Mouse (Mus musculus): Measurements from ENCODE around the gene Nmb. TPM values are rescaled to one million over a fixed set of nuclear protein-coding genes. Genes with fewer than 3 reads are reported as not detected.

Gene Nmb
- total RNA-seq, 2 experiments from 2014 or later, result 9.9 to 11.0 TPM

GRCm38 (mm10) chr7:80897721-80898120 is 7.2 kb downstream of the Nmb start:
- no peak for DNase-seq

- no peak for DNase-seq
These were observed 7.7 kb downstream of the Nmb start for GRCm38 (mm10) chr7:80897134-80897533.

- no peak for DNase-seq
These were observed 9.9 kb downstream of the Nmb start for GRCm38 (mm10) chr7:80894815-80895519.

GRCm38 (mm10) chr7:80894196-80894595 is 10.7 kb downstream of the Nmb start:
- no peak for DNase-seq

- DNase-seq, result no peak
These were observed 11.1 kb downstream of the Nmb start for GRCm38 (mm10) chr7:80893753-80894129.

DNA sequence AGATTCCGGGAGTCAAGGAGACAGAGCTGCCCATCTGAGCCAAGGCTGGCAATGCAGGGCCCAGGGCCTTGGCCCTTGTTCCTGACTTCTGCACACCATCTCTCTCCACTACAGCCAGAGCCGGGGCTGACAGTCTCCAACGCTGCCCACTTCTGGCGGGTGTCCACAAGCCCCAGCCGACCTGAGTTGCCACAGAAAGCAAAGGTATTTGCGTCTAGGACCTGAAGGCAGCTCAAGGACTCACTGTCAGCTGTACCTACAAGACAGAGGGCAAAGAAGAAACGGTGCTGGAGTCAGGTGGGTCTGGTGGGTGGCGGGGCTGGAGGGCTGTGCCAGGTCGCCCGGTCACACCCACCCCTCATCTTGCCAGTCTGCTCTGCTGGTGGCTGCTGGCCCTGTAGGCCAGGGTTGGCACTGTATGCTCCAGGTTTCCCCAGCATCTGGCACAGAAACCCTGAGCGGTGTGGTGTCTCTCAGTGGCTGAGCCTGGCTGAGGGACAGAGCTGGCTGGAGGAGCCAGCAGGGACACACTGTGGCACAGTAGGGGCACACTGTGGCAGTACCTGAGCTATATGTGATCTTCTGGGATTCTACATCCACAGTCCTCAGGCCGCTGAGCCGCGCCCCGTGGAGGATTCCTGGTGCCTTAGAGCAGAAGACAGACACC is 11.7 kb downstream of the Nmb start:
- no peak for DNase-seq

DNA sequence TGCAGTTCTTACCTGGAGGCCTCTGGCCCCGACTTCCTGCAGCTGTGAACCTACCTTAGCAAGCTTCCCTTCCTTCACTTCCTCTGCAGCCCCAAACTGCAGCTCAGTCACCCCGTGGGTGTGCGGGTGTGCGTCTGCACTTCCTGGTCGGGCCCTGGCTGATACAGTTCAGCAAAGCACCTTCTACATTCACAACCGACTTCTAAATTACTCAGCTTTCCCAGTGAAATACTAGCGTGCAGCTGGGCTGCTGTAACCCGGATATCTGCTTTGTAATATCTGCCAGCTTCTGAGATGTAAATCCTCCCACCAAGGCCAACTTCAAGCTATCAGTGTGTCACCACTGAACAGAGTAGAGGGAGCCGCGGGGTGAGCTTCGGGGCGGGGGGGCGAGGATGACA is 15.0 kb downstream of the Nmb start:
- no peak for DNase-seq

DNA sequence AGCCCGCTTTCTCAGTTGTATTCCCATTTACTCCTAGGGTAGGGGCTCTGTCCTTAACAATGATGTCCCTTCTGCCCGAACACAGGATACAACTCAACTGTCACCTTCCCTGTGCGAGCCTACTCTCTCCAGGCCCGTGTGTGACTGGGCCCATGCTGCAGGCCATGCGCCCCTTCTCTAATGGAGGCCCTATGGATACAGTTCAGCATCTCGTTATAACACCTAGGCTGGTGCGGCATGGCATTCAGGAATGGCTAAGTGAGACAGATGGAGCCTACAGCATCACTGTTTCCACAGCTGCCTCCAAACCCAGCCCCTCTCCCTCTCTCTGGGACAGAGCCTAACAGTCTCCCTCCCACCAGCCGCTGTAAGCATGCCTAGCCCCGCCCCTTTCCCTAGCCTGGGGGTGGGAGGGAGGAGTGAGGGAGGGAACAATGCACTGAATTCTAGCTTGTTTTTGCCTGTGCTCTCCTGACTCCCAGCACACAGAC is 15.8 kb downstream of the Nmb start:
- peak; percentile 45 to 53 for DNase-seq

- no peak for DNase-seq
These were observed 16.3 kb downstream of the Nmb start for GRCm38 (mm10) chr7:80888595-80888994.

GRCm38 (mm10) chr7:80885666-80886065 is 19.2 kb downstream of the Nmb start:
- DNase-seq, result no peak

- peak; percentile 58 to 59 for DNase-seq
These were observed 21.9 kb downstream of the Nmb start for GRCm38 (mm10) chr7:80882830-80883505.

- no peak for DNase-seq
These were observed 29.1 kb downstream of the Nmb start for GRCm38 (mm10) chr7:80875727-80876126.

DNA sequence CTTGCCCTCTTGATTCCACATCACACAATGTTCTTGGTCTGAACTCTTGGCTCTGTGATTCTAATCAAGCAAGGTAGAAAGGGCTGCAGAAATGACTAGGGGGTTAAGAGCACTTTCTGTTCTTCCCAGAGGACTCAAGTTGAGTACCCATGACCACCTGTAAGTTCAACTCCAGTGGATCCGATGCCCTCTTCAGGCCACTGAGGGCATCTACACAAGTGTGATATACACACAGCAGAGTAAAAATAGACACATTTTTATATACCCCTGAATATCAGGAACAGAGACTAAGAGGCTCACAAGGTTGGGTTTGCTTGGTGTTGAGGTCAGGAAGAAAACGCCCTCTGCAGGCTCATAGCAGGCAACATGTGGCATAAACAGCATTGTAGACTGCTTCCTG is 31.2 kb downstream of the Nmb start:
- no peak for DNase-seq

DNA sequence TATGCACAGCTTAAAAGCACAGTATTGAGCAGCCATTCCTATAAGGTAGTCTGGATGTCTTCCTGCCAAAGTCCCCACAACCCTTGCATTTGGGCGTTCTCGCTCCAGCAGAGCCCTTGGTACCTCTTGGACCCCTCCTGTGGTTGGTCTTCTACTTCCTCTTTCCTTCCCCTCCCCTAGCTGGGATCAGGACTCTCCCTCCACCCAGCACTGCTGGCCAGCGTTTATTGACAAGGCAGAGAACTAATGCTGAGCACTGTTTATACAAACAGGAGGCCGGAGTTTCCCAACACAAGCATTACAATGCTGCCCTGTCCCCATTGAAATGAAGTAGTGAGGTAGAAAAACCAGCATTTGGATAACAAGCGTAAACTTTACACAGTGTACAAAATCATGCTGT is 31.8 kb downstream of the Nmb start:
- DNase-seq, result no peak

GRCm38 (mm10) chr7:80868686-80869085 is 36.2 kb downstream of the Nmb start:
- no peak for DNase-seq

DNA sequence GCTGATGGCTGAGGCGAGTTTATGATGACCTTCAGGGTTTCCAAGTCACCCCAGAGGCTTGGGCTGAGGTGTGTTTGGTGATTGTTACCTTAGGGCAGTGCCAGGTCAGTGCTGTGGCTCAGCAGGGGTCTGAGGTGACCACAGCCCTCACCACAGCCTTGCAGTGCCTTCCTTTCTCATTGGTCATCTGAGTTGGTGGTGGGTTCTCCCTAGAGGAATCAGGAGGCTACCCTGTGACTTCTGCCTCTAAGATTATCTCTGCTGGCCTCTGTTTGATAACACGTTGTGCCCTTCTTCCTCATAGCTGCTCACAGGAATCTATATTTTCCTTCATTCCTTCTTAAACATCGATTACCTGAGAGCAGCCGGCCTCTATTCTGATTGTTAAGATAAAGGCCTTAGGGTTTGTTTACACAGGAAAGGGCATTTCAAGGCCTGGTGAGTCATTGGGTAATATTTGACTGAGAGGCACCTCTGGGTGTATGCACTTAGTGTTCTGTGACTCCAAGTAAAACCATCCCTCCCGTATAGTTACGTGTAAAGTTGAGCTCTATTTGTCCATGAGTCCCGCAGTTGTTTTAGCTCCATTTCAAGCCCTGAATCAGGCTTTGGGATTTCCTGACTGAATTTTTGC is 38.2 kb downstream of the Nmb start:
- DNase-seq, result no peak

DNA sequence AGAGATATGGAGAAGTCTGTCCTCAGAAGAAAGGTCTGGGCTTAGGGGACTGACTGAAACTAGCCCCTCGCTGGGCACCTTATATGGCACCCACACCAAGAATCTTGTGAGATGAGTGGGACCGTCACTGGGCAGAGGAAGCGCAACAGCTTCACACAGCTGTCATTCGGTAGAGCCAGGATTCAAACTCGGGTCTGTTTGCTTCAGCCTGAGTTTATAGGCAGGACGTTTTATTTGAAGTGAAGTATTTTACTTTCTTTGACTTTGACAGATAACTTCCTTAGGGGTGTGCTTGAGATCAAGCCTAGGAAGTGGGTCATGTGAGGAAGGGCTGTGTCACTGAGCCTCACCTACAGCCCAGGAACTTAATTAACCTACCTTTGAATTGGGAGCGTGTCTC is 39.4 kb downstream of the Nmb start:
- no peak for DNase-seq

DNA sequence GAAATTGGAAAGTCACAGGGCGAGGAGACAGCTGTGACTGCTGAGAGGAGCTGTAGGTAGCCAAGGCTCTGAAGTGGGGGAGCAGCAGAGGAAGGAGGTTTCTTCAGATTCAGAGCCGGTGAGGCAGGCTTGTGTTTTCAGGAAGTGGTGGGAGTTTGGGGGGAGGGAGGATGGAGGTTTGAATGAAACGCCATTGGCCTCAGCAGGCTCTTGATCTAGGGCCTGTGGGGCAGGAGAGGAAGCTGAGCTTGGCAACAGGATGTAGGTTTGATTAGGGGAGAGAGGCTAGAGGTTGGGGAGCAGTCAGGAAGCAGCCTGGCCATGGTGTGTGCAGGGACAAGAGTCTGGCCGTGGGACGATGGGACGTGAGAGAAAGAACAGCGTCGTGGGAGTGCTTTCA is 40.0 kb downstream of the Nmb start:
- no peak for DNase-seq

DNA sequence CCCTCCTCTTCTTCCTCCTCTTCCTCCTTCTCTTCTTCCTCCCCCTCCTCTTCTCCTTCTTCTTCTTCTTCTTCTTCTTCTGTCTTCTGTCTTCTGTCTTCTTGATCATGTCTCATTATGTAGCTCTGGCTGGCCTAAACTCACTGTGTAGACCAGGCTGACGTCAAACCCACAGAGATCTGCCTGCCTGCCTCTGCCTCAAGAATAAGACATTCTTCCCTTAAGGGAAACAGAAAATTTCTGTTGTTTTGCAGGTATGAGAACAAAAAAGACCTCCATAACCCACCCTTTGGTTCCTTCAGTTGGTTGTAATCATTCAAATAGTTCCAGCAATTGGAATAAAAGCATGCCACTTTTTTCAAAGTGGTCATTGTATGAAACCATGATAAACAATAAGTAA is 40.7 kb downstream of the Nmb start:
- no peak for DNase-seq

- DNase-seq, result no peak
These were observed 41.4 kb downstream of the Nmb start for GRCm38 (mm10) chr7:80863520-80863919.

DNA sequence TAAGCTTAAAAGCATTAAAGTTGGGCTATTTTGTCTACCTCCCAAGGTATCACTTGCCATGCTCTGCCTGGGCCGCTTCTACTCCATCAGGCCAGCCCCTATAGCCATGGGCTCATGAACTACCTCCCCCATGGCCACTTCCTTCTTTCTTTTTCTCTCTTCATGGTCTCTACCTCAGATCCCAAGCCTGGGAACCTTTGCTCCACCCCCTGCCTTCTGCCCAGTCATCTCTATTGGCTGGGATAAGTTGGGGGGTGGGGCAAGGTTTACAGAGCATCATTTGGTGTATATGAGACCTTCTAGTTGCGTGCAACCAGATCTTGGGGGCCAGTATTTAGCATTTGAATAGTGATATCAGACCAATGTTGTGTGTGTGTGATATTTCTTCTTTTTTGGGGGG is 42.4 kb downstream of the Nmb start:
- DNase-seq, result no peak

DNA sequence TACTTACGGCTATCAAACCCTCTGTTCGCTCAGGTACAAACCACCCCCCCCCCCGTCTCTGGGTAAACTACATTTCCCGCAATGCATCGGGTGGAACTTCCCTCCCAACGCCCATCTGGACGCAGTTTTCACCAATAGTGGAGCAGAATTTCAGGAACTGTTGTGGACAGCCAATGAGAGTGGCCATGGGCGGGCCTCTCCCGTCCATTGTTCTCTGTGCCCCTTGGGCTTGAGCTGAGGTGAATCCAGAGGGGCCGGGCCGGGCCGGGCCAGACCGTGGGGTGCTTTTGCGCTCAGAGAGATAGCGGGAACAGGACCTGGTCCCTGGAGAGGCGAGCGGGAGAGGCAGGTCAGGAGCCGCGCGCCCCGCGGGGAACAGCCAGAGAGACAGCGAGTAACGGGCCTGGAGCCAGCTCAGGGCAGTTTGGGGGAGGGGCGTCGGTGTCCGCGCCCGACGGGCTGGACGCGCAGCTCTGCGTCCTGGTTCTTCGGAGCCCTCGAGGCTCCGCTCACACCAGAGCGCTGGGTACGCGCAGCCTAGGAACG is 44.1 kb downstream of the Nmb start, which contains the start of gene Zscan2:
Gene Zscan2, plus strand, starts transcription at position 192 of the 546 bp plus-strand sequence.
- peak; percentile 89 to 90 for DNase-seq

DNA sequence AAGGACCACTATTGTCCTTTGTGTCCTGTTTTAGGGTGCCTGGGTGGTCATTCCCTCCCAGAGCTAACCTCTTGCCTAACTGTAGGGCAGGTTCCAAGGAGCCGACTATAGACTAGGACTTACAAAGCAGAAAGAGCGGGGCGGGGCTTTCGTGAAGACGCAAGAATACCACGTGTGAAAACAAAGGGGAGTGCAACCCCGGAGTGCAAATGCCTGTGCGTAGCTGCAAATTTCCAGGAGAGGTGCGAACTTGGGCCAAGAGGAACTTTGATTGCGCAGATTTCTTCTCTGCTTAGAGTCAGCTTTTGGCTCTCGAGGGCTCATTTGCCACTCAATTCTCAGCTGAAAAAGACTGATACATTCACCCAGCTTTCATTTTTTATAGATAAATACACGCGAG is 44.6 kb downstream of the Nmb start:
- no peak for DNase-seq
